In the genomic region with DNA sequence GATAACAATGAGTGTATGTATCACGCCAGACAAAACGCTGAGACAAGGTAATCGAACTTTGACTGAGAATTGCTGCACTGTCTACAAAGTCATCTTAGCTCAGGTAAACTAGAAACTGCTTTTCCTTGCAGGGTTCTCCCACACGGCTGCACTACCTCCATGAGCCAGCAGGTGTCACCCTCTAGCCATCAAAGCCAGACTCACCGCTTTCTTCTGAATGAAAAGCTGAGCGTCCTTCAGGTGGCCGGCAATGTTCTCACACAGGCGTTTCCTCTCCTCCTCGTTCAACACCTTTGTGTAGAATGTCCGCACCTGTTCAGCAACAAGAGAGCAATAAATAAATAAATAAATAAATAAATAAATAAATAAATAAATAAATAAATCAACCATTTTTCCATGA, we compare ENCODE assay signal across 8 mouse cellular contexts. TPM values are rescaled to one million over a fixed set of nuclear protein-coding genes. Genes with fewer than 3 reads are reported as not detected.
A peak's percentile ranks its signal among the peaks of the same experiment; 100 is the strongest.
DNase-seq lines count a peak whose midpoint lies in the region; ATAC-seq and TF ChIP-seq lines count a peak whose summit lies in the region.

No protein-coding gene starts in this region.

- no peak overlapping the region for H3K4me3 ChIP-seq in forebrain, embryonic 13.5 days
- H3K4me3 ChIP-seq in hindbrain, embryonic 10.5 days: no peak overlapping the region
- no peak overlapping the region for H3K4me3 ChIP-seq in layer of hippocampus, adult 2 months

- no peak overlapping the region for H3K4me2 ChIP-seq in forebrain, embryonic 13.5 days

- WGBS in forebrain, embryonic 13.5 days: 19% methylated on average over 10 of the region's 10 CpGs
- WGBS in hindbrain, embryonic 10.5 days: 32% methylated on average over 10 of the region's 10 CpGs

- H3K27ac ChIP-seq in forebrain, embryonic 13.5 days: no peak overlapping the region
- H3K27ac ChIP-seq in hindbrain, embryonic 10.5 days: no peak overlapping the region
- no peak overlapping the region for H3K27ac ChIP-seq in layer of hippocampus, adult 2 months

- no peak overlapping the region for H3K9ac ChIP-seq in forebrain, embryonic 13.5 days

- 0 out of 2 replicates have a peak, but pooled peaks cover under 1% of the 10 kb centered on the region for H3K4me1 ChIP-seq in forebrain, embryonic 13.5 days
- 0 out of 2 replicates have a peak, but pooled peaks cover 3% of the 10 kb centered on the region for H3K4me1 ChIP-seq in hindbrain, embryonic 10.5 days (replicated peaks)

- peak; percentile 99 for TF ChIP-seq CTCF in layer of hippocampus, adult 2 months (conservative IDR thresholded peaks at IDR 0.05)

- peak; percentile 75 for ATAC-seq in forebrain, embryonic 13.5 days

- DNase-seq in ES-CJ7 (ENCODE audit: low read depth, low spot score): peak; percentile 71
- peak; percentile 66 for DNase-seq in c-Kit-positive CD71-negative TER-119-negative erythroid progenitor cells, embryonic 14.5 days (ENCODE audit: low read depth)
- peak; percentile 80 for DNase-seq in hindbrain, embryonic 10.5 days (ENCODE audit: low spot score)
- DNase-seq in layer of hippocampus, adult 2 months (ENCODE audit: low spot score in 2 of 2): peak; percentile 75 to 92
- peak; percentile 87 for DNase-seq in lung, postnatal 10 days
- peak; percentile 77 for DNase-seq in ovary, postnatal 36 days (ENCODE audit: low spot score)
- peak; percentile 87 for DNase-seq in thymus, postnatal 14 days

- H3K27me3 ChIP-seq in forebrain, embryonic 13.5 days: no peaks in the 10 kb centered on the region
- no peaks in the 10 kb centered on the region for H3K27me3 ChIP-seq in hindbrain, embryonic 10.5 days (ENCODE audit: insufficient read depth, poor library complexity, severe bottlenecking)

- peaks cover 71% of the 10 kb centered on the region for H3K36me3 ChIP-seq in forebrain, embryonic 13.5 days (ENCODE audit: poor library complexity, severe bottlenecking)
- peaks cover 87% of the 10 kb centered on the region for H3K36me3 ChIP-seq in hindbrain, embryonic 10.5 days

- H3K9me3 ChIP-seq in forebrain, embryonic 13.5 days (replicated peaks): no peaks in the 10 kb centered on the region
- H3K9me3 ChIP-seq in hindbrain, embryonic 10.5 days: no peaks in the 10 kb centered on the region

RNA-seq across cellular contexts. Expression of gene Cat, which starts 28.3 kb away (rescaled TPM):
- 67.3 and 69.8 TPM in 2 replicates for polyA plus RNA-seq in forebrain, embryonic 13.5 days (2015; fragmentation: Nextera tagmentation; extraction: Ambion mirVana)
- 94.9 and 101 TPM in 2 replicates for polyA plus RNA-seq in hindbrain, embryonic 10.5 days (2016; fragmentation: Nextera tagmentation; extraction: Ambion mirVana)
- total RNA-seq in layer of hippocampus, adult 2 months (2021): 10 to 100 TPM; 48.2 to 55.2 TPM

RNA-seq across cellular contexts. Expression of gene Elf5, which starts 45.2 kb away (rescaled TPM):
- not detected in 2 replicates for polyA plus RNA-seq in forebrain, embryonic 13.5 days (2015; fragmentation: Nextera tagmentation; extraction: Ambion mirVana)
- polyA plus RNA-seq in hindbrain, embryonic 10.5 days (2016; fragmentation: Nextera tagmentation; extraction: Ambion mirVana): 0.07 TPM in 1 of 2 replicates, not detected in the other
- total RNA-seq in layer of hippocampus, adult 2 months (2021): 1 to 10 TPM; 1.1 to 1.4 TPM
